Mouse (Mus musculus) kidney, postnatal 10 days (tissue): Measurements from ENCODE around the gene Tars2.

Source experiments
- DNase-seq: peaks from one replicate; pipeline ENCODE4 v3.0.0; 2021; ENCODE audit warnings: mixed read lengths

The Tars2 gene

DNA sequence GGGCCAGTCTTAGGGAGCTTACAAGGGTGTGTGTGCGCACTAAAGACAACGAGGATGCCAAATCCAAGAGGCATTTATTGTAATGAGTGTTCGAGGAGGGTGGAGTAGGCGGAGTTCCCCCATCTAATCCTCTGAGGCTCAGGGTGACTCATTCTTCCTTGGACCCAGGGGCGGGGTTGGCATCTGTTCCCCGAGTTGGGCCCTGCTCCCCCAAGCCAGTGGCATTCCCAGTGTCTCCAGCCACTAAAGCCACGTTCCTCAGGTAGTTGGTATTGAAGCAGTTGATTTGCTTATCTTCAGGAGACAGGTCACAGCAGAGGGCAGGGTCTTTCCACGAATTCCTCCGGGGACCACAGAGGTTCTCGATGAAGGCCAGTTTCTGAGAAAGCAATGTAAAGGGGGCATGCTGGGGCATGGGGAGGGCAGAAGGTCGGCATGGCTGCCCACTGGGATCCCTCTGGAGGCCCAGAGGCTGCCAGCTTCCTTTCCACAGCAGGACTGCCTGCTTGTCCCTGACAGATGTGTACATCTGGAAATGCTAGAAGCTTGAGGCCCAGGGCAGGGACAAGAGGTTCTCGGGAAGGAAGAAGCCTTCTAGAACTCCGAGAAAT, 25.8 kb downstream of the Tars2 start:
- no peak for DNase-seq

DNA sequence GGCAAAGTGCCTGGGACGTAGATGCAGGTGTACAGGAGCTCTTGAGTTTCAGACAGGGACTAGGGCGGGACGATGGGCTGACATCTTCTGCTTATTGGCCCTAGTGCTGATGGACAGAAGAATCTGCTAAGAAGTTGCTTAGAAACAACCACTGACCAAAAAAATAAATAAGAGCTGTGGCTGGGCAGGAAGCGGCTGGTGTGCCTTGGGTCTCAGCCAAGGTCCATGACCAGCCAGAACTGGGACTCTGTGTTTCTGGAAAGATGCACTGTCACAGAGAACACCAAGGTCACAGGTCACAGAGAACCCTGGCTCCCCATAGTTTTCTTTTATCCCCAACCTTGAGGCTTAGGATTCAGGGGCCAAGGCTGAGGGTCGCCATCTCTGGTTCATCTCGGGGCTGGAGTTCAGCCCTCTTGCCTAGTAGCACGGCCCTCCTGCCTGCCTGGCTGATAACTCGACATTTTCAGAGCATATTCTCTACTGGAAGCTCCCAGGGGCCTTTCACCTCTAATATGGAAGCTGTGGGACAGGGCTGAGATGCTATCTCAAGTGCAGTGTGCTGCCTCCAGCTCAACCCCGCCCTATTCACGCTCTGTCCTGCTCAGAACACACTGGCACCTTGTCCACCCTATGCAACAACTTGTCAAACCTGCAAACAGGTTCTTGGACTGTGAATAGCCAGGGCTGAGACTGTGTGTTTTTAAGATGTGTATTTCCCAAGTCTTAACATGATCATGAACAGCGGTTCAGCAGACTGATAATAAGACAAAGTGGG, 27.1 kb downstream of the Tars2 start:
- peak; percentile 52 for DNase-seq

DNA sequence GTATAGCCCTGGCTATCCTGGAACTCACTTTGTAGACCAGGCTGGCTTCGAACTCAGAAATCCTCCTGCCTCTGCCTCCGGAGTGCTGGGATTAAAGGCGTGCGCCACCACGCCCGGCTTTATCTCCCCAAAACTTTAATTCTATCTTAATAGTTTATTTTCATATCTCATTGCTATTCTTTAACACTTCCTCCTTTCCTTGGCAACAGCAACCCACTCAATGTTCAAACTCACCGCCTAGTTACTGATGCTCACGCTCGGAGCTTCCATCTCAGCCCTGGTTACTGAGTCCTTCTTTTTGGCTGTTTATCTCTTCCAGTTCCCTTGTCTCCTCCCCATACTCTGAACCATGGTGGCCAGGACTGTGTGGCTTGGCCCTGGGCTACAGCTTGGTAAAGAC, 27.7 kb downstream of the Tars2 start:
- DNase-seq, result no peak

DNA sequence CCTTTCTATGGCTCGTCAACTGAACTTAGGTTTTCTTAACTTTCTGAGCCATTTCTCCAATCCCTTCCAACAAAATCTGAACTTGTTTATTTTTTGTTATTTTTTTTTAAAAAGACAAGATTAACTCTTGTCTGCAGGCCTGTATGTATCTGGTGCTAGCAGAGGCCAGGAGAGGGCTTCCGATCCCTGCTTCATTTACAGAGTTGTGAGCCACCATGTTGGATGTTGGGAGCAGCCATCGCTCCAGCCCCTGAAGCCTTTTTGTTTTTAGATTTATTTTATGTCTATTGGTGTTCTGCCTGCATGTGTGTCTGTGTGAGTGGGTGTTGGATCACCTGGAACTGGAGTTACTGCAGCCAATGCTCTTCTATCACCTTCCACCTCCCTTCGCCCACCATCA, 28.2 kb downstream of the Tars2 start:
- DNase-seq, result no peak

DNA sequence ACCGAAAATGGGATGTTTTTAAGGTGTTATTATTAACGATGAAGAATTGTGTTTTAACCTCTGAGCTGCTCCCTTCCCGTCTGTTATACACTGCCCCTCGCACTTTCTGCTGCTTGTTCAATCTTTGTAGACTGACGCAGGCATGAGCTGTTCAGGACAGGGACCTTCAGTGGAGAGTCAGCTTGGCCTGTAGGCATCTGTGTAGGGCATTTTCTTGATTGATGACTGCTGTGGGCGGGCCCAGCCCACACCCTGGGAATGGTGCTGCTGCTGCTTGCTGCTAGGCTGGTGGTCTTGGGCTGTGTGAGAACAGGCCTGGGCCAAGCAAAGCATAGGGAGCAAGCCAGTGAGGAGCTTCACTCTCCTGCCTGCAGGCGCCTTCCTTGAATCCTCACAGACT, 29.6 kb downstream of the Tars2 start:
- DNase-seq, result no peak

DNA sequence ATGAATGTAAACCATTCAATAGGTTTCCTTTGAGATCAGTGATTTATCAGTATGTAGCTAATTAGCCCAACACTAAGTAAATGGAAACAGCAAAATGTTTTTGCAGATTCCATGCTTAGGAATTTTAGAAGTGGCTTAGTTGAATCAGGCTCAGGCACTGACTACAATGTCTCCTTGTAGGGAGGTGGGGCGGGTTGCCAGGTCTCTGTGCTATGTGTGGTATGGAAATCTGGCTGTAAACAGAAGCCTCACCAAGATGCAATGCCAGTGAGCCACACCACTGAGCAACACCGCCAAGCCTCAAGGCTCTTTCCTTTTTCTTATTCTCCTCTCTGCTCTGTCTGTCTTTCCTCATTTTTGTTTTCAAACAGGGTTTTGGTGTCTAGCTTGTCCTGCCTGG, 31.1 kb downstream of the Tars2 start:
- no peak for DNase-seq

DNA sequence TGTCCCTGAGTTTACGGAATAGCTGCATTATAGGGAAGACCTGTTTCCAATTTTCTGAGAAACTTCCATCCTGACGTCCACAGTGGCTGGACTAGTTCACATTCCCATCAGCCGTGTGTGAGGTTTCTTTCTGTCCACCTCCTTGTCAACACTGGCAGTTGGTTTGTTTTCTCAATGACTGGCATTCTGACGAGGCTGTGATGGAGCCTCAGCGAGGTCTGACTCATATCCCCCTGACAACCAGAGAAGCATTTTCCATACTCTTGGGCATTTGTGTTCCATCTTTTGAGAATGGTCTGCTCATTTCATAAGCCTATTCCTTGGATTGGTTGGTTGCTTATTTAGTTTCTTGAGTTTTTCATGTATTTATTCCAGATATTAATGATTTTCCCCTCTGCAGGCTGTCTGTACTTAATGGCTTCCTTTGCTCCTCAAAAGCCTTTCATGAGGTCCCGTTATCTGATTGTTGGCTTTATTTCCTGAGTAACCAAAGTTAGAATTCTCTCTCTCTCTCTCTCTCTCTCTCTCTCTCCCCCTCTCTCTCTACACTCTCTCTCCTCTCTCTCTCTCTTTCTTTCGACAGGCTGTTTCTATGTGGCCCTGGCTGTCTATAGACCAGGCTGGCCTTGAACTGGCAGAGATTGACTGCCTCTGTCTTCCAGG, 33.2 kb downstream of the Tars2 start:
- no peak for DNase-seq

DNA sequence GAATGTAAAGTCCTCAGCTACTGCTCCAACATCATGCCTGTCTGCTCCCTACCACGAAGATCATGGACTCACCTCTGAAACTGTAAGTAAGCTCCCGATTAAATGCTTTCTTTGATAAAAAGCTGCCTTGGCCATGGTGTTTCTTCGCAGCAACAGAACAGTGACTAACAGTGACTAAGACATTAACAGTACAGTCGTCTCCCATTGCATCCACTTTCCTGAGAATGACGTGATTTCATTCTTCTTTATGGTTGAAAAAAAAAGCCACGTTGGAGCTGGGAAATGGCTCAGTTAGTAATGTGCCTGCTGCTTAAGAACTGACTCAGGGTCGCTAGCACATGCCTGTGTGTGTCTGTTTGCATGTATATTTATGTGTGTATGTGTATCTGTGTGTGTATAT, 34.1 kb downstream of the Tars2 start:
- no peak for DNase-seq

DNA sequence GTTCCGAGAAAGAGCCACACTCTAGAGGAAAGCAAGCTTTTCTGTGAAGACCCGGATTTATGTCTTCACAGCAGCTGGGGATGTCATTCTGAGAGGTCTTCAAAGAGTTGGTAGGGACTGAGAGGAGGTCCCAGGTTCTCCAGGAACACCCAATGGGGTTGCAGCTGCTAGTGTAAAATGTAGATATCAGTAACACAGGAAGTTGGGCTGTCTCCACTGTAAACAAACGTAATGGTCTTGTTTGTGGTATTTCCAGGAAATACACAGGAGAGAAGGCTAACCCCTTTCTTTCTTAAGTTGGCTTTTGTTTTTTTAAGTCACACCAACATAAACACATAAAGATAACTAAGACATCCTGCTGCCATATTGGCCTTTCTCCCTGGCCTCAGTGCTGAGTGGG, 37.6 kb downstream of the Tars2 start:
- no peak for DNase-seq

DNA sequence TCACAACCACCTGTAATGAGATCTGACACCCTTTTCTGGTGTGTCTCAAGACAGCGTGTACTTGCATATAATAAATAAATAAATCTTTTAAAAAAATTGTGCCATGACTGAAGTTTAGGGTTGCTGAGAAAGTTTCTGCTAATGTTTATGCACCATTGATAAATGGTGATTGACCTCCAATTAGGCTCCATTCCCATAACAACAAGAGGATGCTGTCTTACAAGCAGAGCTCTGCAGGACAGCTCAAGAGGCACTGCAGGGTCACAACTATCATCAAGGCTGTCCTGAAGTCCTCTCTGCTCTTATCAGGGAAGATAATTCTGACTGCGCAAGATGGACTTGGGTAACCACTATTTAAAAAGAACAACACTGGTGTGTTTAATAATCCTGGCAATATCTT, 41.9 kb downstream of the Tars2 start:
- DNase-seq, result no peak

DNA sequence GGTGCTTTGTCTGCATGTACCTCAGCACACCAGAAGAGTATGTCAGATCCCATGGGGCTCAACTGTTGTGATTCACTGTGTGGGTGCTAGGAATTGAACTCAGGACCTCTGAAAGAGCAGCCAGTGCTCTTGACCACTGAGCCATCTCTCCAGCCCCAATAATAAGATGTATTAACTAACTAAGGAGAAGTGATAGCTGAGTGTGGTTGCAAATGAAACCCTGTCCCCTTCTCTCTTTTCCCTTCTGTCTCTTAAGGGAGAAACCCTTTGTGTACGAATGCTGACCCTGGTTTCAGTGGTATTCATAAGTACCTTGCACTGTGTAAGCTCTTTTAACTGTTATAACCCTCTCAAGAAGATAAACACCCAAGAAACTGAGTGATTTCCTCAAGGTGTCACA, 43.9 kb downstream of the Tars2 start:
- DNase-seq, result no peak

DNA sequence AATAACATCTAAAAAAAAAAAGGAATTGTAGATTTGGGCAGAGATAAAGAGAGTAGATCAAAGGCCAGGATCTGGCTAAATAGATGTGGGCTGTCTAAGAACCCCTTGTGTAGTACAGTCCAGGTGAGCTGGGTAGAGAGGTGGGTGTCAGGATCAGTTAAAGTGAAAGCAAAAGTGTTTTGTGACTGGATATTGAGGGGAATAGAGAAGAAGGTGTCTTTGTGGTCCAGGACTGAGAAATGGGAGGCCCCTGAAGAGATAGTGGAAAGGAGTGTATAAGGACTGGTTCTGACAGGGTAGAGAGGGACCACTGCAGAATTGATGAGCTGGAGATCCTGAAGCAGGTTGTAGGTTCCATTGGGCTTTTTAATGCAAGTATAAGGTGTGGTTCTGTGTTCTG, 50.0 kb downstream of the Tars2 start:
- no peak for DNase-seq

DNA sequence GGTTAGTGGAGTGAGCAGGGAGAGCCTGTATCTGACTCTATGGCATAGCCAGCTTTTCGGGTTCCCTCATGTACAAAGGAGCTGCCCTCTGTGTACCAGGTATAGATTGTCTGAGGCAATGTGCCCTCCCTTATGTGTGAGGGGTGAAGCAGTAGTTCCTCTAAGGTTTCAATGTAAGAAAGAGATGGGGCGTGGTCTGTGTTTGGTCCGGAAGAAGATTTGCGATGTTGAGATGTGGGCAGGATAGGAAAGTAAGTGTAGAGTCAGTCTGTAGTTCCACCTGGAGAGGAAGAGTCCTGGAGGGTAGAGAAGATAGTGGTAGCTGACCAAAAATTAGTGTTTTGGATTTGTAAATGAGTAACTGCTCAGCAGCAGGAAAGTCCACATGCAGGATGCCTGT, 51.0 kb downstream of the Tars2 start:
- DNase-seq, result no peak

DNA sequence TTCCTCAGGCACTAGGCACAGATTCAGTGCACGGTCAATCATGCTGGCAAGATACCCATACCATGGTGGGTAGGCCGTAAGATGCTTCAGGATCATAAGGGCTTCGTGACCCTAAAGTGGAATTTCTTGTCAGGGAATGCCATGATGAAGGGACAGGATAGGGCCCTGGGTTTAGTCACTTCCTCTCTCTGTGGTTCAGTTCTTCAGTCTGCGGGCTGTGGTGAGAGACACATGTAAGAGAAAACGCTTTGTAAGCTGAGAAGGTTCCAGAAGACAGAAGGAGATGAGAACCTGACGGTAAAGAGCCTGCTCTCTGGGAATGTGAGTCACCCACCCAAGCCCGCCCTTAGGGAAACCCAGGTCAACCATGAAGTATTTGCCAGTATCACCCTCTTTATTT, 52.5 kb downstream of the Tars2 start:
- no peak for DNase-seq

DNA sequence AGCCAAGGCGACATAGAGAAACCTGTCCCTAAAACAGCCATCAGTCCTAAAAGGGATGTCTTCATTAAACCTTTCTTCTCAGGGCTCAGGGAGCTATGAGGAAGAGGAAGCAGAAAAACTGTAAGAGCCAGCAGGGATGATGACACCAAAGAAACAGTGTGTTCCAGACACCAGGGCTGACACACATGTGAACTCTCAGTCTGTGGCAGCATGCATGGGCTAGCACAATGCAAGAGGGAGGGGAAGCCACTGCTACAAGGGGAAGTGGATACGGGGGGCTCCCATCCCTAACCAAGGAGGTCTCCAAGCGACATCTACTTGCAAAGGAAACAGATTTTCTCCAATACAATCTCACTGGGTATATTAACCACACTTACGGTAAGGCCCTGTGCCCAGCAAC, 53.7 kb downstream of the Tars2 start:
- DNase-seq, result no peak

DNA sequence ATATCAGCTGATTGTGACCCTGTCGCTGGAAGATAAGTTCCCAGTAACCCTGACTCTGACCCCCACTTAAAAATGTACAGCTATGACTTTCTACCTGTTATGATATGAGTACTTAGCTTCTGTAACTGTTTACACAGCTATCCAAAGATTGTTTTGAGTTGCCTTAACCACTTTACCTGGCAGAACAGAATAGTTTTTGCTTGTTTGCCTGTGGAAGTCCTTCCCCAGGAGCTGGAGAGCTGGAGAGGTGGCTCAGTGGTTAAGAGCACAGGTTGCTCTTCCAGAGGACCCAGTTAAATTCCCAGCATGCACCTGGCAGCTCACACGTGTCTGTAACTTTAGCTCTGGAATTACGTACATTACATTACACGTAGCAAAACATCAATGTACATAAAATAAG, 55.4 kb downstream of the Tars2 start:
- DNase-seq, result no peak

DNA sequence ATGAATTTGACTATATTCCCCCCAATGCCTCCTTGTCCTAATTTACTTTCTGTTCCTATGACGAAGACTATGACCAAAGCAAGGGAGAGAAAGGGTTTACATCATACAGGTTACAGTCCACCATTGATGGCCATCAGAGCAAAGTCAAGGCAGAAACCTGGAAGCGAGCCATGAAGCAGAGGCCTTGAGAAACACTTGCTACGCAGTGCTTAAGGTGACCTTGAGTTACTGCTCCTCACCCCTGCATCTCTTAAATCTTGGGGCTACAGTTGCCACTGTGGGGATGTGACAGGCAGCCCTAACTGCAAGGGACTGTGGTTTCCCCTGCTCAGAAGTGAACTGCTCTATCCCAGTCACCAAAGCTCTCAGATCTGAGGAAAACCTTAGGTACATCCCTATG, 56.7 kb downstream of the Tars2 start:
- DNase-seq, result no peak

DNA sequence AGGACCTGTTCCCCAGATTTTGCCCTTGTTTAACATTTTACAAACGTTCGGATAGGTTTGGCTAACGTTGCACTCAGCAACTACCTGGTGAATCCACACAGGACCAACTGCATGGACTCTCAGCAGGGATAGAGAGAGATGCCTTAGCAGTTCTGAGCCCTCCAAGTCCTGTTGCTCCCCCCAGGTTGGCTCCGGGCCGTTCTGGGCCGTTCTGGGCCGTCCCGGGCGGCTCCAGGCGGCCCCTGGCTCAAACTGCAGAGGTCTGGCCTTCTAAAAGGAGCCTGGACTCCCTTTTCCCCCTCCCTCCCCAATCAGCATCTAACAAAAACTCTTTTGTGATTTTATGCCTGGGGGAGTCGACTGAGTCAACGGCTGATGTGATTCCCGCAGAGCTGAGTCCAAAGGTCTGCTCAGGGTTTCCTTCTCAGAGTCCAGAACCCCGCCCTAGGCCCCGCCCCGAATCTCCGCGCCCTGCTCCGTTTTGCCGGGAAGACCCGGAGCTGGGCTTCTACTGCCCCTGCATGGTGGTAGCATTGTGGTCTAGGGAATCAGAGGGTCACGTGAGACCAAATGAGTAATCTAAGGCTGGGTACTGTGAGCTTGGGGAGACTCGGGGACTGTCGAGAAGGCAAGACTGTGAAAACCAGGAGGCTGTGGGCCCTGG, 58.0 kb downstream of the Tars2 start:
- DNase-seq, result peak; percentile 93

DNA sequence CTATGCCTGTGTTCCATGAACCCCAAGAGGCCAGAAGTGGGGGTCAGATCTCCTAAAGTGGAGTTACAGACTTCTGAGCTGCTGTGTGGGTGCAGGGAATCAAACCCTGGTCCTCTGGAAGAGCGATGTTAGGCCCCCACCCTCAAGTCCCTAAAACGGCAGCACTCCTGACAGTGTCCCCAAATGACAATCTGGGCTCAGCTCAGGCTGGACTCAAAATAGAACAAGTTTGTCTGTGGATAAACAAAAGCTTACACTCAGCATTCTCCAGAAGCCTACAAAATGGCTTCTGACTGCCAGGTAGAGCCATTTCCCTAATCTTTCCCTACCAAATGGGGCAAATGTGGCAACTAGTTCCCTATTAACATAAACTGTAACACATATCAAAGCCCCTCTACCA, 58.9 kb downstream of the Tars2 start:
- no peak for DNase-seq

DNA sequence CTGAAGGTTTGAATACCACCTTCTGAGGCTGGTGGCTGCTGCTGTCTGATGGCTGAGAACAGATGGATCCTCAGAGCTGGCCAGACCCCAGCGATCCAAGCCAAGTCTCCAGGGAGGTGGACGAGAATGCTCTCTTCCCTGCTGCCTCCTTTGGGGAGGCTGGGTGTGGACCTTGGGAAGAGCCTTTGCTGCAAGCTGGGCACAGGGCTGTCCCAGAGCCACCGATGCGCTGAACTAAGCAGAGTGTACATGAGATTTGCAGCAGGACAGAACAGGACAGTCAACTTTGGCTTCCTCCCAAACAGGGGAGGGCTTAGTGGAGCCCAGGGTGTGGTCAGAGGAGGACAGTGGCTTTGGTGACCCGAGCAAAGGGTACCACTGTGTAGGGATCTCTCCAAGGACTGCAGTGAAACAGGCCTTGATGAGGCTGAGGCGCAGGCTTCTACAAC, 59.7 kb downstream of the Tars2 start:
- peak; percentile 18 for DNase-seq

DNA sequence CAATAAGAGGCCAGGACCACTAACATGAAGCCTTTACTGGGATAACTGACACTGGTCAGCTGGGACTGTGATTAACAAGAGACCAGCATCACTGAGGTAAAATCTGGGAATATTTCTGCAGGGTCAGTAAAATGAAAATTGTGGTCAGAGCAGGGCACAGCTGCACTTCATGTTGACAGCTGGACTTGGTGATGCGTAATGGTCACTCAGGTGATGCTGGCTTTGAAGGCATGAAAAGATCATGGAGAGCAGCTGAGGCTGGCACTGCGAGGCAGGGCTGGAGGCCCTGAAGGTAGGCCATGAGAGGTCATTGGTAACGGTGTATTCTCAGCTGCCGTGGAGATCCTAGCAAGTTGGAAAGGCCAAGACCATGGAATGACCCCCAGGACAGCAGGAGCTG, 61.7 kb downstream of the Tars2 start:
- DNase-seq, result no peak

DNA sequence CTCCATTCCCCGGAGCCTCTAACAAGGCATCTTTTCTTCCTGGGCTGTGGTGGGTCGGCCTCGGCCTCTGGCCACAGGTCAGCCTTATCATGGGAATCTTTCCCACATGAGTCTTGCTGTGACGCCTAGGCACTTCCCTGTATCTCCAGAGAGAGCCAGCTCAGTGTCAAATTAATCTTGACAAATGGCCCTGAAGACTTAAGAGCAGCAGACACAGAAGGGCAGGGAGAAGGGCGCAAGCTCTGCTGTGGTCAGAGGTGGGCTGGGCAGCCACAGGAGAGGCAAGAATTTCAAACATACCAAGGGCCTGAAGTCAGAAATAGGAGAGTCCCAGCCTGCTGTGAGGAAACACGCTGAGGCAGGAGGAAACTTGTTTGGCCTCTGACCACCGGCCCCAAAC, 63.6 kb downstream of the Tars2 start:
- DNase-seq, result peak; percentile 42

DNA sequence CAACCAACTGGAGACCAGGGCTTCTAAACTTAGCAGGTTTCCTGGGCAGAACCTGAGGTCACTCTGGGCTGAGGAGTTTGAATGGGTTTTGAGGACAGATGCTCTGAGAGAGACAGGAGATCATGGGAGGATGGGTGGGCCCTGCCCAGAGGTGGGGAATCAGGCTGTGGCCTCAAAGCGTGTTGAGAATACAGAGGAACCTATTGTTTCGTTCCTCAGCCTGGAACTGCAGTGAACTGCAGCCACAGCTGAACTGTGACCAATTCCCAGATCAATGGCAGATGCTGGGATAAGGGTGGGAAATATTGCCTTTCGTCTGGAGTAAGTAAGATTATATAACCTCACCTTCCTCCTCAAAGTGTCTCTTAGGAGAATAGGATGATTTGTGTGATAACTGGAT, 64.2 kb downstream of the Tars2 start:
- DNase-seq, result no peak
